Comparison of ENCODE assay signal across 8 mouse cellular contexts in the genomic region with DNA sequence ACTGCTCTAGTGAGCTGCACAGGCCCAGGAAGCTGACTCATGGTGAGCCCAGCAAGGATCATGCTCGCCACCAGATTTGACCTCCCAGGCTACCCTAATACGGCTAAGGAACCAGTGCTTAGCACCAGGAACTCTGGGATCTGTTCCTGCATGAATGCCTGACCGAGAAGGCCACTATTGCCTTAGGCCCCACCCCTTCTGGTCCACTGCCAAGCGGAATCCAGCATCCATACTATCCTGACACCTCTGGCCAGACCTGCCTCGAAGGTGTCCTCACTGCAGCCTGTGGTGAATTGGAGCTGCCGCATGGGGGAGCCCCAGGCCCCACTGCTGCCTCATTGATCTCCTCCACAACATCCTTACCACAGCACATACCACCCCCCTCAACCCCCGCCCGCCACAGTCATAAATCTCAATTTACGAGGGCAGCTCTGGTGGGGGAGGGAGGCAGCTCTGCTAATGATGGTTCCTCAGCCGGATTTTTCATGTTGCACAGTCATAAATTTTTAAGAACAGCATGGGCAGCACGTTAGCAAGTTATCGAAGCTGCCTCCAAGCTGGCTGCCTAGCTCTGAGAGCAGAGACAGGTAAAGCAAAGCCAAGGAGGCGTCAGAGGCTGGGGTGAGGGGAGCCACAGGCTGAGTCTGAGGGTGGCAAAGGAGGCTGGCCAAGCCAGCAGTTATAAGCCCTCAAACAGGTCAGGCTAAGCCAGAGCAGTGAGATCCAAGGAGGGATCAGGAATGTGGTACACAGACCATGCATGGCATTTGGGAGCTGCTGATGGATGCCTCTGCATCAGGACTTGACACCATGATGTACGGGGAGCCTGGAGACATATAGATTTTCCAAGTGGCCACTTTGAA. TPM values are rescaled to one million over a fixed set of nuclear protein-coding genes. Genes with fewer than 3 reads are reported as not detected.
DNase-seq lines count a peak whose midpoint lies in the region; ATAC-seq and TF ChIP-seq lines count a peak whose summit lies in the region.

No protein-coding gene starts in this region.

- WGBS in midbrain, embryonic 14.5 days = 60% methylated on average over 14 of the region's 14 CpGs
- 74% methylated on average over 14 of the region's 14 CpGs for WGBS in midbrain, embryonic 11.5 days
- 49% methylated on average over 14 of the region's 14 CpGs for WGBS in hindbrain, embryonic 14.5 days
- 7% methylated on average over 14 of the region's 14 CpGs for WGBS in limb, embryonic 14.5 days

- DNase-seq in midbrain, embryonic 14.5 days = peak; percentile 48
- no peak for DNase-seq in midbrain, embryonic 11.5 days (ENCODE audit: low spot score, missing footprints)
- peak; percentile 45 for DNase-seq in brain, embryonic 14.5 days (ENCODE audit: low read depth)
- no peak for DNase-seq in hindbrain, embryonic 14.5 days (ENCODE audit: low spot score)
- peak; percentile 71 for DNase-seq in limb, embryonic 14.5 days (ENCODE audit: low spot score)
- peak; percentile 14 for DNase-seq in thymus, postnatal 25 days
- no peak for DNase-seq in left cerebral cortex, postnatal 25 days (ENCODE audit: low spot score in 2 of 2)

- ATAC-seq in midbrain, embryonic 14.5 days (ENCODE audit: low FRiP score, low TSS enrichment) = no peak
- ATAC-seq in midbrain, embryonic 11.5 days (ENCODE audit: low FRiP score) = no peak; the same call in 1 of the 2 replicates
- ATAC-seq in hindbrain, embryonic 14.5 days (ENCODE audit: low FRiP score) = peak; percentile 25; the same call in 1 of the 2 replicates
- ATAC-seq in limb, embryonic 14.5 days (ENCODE audit: low FRiP score, low read depth) = peak; percentile 86
- ATAC-seq in erythroid progenitor cell, adult 5-6 weeks (replicated peaks; ENCODE audit: low FRiP score, poor library complexity, severe bottlenecking) = no peak

- H3K36me3 ChIP-seq in midbrain, embryonic 14.5 days (ENCODE audit: control insufficient read depth, insufficient read depth, low read length) = 0 out of 2 replicates have a peak, but pooled peaks cover 3% of the 10 kb centered on the region
- H3K36me3 ChIP-seq in midbrain, embryonic 11.5 days (ENCODE audit: control insufficient read depth, insufficient read depth, low read length) = no peaks in the 10 kb centered on the region
- no peaks in the 10 kb centered on the region; the same call in 1 of the 2 replicates for H3K36me3 ChIP-seq in hindbrain, embryonic 14.5 days (replicated peaks; ENCODE audit: control insufficient read depth, insufficient read depth)
- peaks cover 7% of the 10 kb centered on the region; the same call in 1 of the 2 replicates for H3K36me3 ChIP-seq in limb, embryonic 14.5 days (ENCODE audit: control insufficient read depth, insufficient read depth, low read length)

- H3K4me1 ChIP-seq in midbrain, embryonic 14.5 days (ENCODE audit: control insufficient read depth, insufficient read depth, low read length) = peaks cover 29% of the 10 kb centered on the region
- peaks cover 25% of the 10 kb centered on the region for H3K4me1 ChIP-seq in midbrain, embryonic 11.5 days (ENCODE audit: control insufficient read depth, insufficient read depth, low read length)
- peaks cover 30% of the 10 kb centered on the region for H3K4me1 ChIP-seq in hindbrain, embryonic 14.5 days (replicated peaks; ENCODE audit: control insufficient read depth, insufficient read depth, low read length)
- H3K4me1 ChIP-seq in limb, embryonic 14.5 days (ENCODE audit: control insufficient read depth, insufficient read depth, low read length) = peaks cover 48% of the 10 kb centered on the region

- no peaks in the 10 kb centered on the region for H3K9me3 ChIP-seq in midbrain, embryonic 14.5 days (ENCODE audit: control insufficient read depth, low read length)
- H3K9me3 ChIP-seq in midbrain, embryonic 11.5 days (ENCODE audit: control insufficient read depth, low read length) = no peaks in the 10 kb centered on the region
- H3K9me3 ChIP-seq in hindbrain, embryonic 14.5 days (ENCODE audit: control insufficient read depth, low read length) = no peaks in the 10 kb centered on the region
- no peaks in the 10 kb centered on the region for H3K9me3 ChIP-seq in limb, embryonic 14.5 days (ENCODE audit: control insufficient read depth, low read length)

- H3K27ac ChIP-seq in midbrain, embryonic 14.5 days (replicated peaks; ENCODE audit: low read depth, low read length) = peak overlapping the region; percentile 43
- no peak overlapping the region for H3K27ac ChIP-seq in midbrain, embryonic 11.5 days (ENCODE audit: low read depth, low read length)
- peak overlapping the region; percentile 64; the same call in 1 of the 2 replicates for H3K27ac ChIP-seq in hindbrain, embryonic 14.5 days
- peak overlapping the region; percentile 59 for H3K27ac ChIP-seq in limb, embryonic 14.5 days (replicated peaks; ENCODE audit: low read depth, low read length)

- intact Hi-C loops in left cerebral cortex, postnatal 25 days (cut with DNase I) = no loop called here

- H3K4me3 ChIP-seq in midbrain, embryonic 14.5 days (replicated peaks; ENCODE audit: low read depth, low read length) = no peak overlapping the region
- no peak overlapping the region for H3K4me3 ChIP-seq in midbrain, embryonic 11.5 days (ENCODE audit: low read depth, low read length)
- no peak overlapping the region for H3K4me3 ChIP-seq in hindbrain, embryonic 14.5 days (replicated peaks; ENCODE audit: low read length)
- no peak overlapping the region for H3K4me3 ChIP-seq in limb, embryonic 14.5 days (replicated peaks; ENCODE audit: low read length)

- H3K4me2 ChIP-seq in midbrain, embryonic 14.5 days (ENCODE audit: low read length) = no peak overlapping the region
- H3K4me2 ChIP-seq in midbrain, embryonic 11.5 days = no peak overlapping the region
- H3K4me2 ChIP-seq in hindbrain, embryonic 14.5 days (replicated peaks) = no peak overlapping the region
- no peak overlapping the region for H3K4me2 ChIP-seq in limb, embryonic 14.5 days (replicated peaks; ENCODE audit: low read depth, low read length, severe bottlenecking)

- no peak overlapping the region for H3K9ac ChIP-seq in midbrain, embryonic 14.5 days (replicated peaks; ENCODE audit: low read length)
- no peak overlapping the region for H3K9ac ChIP-seq in midbrain, embryonic 11.5 days (ENCODE audit: low read length)
- H3K9ac ChIP-seq in hindbrain, embryonic 14.5 days = no peak overlapping the region
- no peak overlapping the region for H3K9ac ChIP-seq in limb, embryonic 14.5 days (ENCODE audit: low read depth, low read length, severe bottlenecking)

- no peaks in the 10 kb centered on the region for H3K27me3 ChIP-seq in midbrain, embryonic 14.5 days (ENCODE audit: control insufficient read depth, insufficient read depth, low read length)
- H3K27me3 ChIP-seq in midbrain, embryonic 11.5 days (ENCODE audit: control insufficient read depth, insufficient read depth, low read length) = no peaks in the 10 kb centered on the region
- H3K27me3 ChIP-seq in hindbrain, embryonic 14.5 days (ENCODE audit: control insufficient read depth, insufficient read depth, low read length) = no peaks in the 10 kb centered on the region
- H3K27me3 ChIP-seq in limb, embryonic 14.5 days (ENCODE audit: control insufficient read depth, insufficient read depth, low read length) = no peaks in the 10 kb centered on the region

- no peak for TF ChIP-seq POLR2A in brain, embryonic 14.5 days (IDR thresholded peaks at IDR 0.05; ENCODE audit: borderline replicate concordance, extremely low read depth, insufficient read depth, insufficient read length, poor library complexity, severe bottlenecking)
- no peak for TF ChIP-seq POLR2A in limb, embryonic 14.5 days (IDR thresholded peaks at IDR 0.05; ENCODE audit: borderline replicate concordance, extremely low read depth, insufficient read depth, insufficient read length)

- peak; percentile 49 for TF ChIP-seq CTCF in brain, embryonic 14.5 days (IDR thresholded peaks at IDR 0.05; ENCODE audit: borderline replicate concordance, extremely low read depth, insufficient read depth, insufficient read length)

RNA-seq across cellular contexts. Expression of gene Dmap1, which starts 23.3 kb away (rescaled TPM):
- polyA plus RNA-seq in midbrain, embryonic 14.5 days (2014; fragmentation: Nextera tagmentation; extraction: Ambion mirVana) = 86.6 and 91.5 TPM in 2 replicates
- polyA plus RNA-seq in midbrain, embryonic 11.5 days (2014; fragmentation: Nextera tagmentation; extraction: Ambion mirVana) = 80.7 and 81.2 TPM in 2 replicates
- polyA plus RNA-seq in brain, embryonic 14.5 days (2012; rRNA removed) = 60.3 and 62.8 TPM in 2 replicates
- 82.0 and 85.4 TPM in 2 replicates for polyA plus RNA-seq in hindbrain, embryonic 14.5 days (2014; fragmentation: Nextera tagmentation; extraction: Ambion mirVana)
- 51.7 and 57.5 TPM in 2 replicates for polyA plus RNA-seq in limb, embryonic 14.5 days (2012; rRNA removed)
- polyA plus RNA-seq in limb, embryonic 14.5 days (2014; fragmentation: Nextera tagmentation; extraction: Ambion mirVana) = 66.8 and 72.4 TPM in 2 replicates
- 10 to 100 TPM; 33.1 to 35.2 TPM for total RNA-seq in left cerebral cortex, postnatal 25 days (2021)
- 10.1 and 13.4 TPM in 2 replicates for total RNA-seq in erythroid progenitor cell, adult 5-6 weeks (2015; ENCODE audit: low replicate concordance)
- total RNA-seq in erythroid progenitor cell, adult 5-6 weeks (2017; ENCODE audit: low replicate concordance) = 13.6 and 38.2 TPM in 2 replicates

Comparison
In these comparisons a context has a peak if more than half of its experiments do, and no peak if none do; other contexts are left out.
1. DNase-seq: peak in midbrain, embryonic 14.5 days (single experiment), brain, embryonic 14.5 days (single experiment), limb, embryonic 14.5 days (single experiment) and thymus, postnatal 25 days (single experiment); none in midbrain, embryonic 11.5 days (single experiment), hindbrain, embryonic 14.5 days (single experiment) and left cerebral cortex, postnatal 25 days (0 of 2).
2. ATAC-seq: peak in hindbrain, embryonic 14.5 days (single experiment) and limb, embryonic 14.5 days (single experiment); none in midbrain, embryonic 14.5 days (single experiment), midbrain, embryonic 11.5 days (single experiment) and erythroid progenitor cell, adult 5-6 weeks (single experiment).